Mouse (Mus musculus) WW6 (cell line): Measurements from ENCODE around the gene Fcmr.

Experiments
- DNase-seq: peaks from one replicate; pipeline ENCODE4 v3.0.0-alpha.2; 2013; ENCODE audit warnings: low read depth, low spot score

Gene Fcmr

DNA sequence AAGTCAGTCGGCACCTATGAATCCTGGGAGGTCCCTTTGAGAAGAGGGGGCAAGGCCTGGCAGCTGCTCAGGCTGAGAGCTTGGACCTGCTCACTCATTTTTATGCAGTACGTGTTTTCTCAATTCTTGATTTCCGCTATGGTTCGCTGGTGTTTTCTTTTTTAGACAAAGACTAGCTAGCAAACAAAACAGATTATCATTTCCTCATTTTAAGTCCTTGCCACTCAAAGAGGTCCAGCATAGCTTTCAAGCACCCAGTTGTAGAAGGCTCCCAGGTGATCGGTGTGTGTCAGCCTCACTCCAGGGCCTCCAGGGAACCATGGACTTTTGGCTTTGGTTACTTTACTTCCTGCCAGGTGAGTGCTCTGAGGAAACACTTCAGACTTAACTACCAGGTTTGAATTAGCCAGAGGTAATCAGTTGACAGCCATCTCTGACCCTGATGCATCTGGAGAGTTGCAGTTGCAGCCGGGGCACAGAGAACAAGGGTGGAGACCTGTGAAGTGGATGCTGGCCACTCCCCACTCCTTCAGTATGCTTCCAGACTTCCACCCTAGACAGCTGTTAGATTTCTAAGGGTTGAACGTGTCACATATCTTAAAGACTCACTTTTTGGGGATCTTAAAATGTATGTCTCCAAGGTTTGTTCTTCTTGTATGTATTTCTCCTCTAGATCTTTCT lies at the start of gene Fcmr:
Gene Fcmr (plus strand): TSS at position 129 of the 681 bp plus-strand sequence.
- no peak for DNase-seq

DNA sequence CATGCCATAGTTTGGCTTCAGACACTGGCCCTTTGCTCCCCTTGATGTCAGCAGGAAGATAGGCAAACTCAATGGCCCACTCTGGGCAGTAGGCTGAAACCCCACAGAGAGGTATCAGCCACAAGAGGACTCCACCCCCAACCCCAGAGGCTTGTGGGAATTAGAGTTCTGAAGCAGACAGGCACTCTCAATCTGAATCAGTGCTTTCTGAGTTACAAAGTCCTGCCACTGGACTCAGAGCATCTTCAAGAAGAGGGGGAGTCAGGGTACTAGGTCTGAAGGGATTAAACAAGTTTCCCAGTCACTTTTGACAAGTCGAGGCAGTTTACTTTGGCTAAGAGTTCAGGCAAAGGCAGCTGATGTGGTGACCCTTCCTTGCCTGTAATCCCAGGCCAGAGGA lies 45.7 kb upstream of the Fcmr start:
- no peak for DNase-seq

DNA sequence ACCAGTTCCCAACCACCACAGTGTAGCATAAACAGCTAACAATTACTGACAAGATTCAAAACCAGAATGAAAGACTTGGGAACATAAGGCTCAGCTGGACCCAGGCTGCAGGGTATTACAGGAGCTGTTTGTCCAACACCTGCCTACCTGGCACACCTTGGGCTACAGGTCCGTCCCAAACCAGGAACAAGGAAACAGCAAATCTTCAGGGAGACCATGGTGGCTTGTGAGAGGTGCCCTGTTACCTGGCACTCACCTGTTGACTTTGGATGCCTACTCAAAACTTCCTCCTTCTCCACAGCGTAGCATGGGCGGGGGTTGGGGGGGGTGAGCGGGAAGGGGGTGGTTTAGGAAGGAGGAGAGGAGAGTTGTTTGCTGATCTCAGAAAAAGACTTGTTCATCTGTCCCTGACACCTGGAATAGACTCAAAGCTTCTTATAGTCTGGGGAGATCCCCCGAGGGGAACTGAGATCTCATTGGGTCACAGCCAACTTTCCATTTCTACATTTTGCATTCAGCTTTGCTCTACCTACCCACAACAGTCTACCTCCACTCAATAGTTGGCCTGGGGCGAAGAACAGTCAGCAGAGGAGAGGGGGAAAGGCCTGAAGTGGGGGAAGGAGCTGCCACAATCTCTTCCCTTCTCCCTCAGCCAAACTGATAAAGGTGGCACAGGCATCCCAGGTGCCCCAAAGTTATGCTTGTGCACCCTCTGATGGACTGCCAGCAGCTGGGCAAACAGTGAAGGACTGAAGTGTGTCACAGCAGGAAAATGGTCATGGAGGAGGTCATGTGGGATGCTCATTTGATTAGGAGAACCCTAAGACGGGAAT lies 44.9 kb upstream of the Fcmr start:
- no peak for DNase-seq

DNA sequence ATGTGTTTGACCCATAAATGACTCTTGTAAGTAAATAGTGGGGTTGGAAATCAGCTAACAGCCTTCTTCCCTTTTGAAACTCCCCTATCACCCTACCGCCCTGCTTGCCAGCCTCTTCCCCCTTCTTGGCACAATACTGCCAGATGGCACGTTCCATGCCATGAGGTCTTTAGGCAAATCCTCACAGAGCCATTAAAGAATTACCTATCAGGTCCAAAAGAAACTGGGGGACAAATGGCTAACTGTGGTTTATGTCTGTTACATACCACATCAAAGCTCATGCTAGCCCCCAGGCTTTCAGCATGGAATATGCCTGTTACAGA lies 44.4 kb upstream of the Fcmr start:
- no peak for DNase-seq

DNA sequence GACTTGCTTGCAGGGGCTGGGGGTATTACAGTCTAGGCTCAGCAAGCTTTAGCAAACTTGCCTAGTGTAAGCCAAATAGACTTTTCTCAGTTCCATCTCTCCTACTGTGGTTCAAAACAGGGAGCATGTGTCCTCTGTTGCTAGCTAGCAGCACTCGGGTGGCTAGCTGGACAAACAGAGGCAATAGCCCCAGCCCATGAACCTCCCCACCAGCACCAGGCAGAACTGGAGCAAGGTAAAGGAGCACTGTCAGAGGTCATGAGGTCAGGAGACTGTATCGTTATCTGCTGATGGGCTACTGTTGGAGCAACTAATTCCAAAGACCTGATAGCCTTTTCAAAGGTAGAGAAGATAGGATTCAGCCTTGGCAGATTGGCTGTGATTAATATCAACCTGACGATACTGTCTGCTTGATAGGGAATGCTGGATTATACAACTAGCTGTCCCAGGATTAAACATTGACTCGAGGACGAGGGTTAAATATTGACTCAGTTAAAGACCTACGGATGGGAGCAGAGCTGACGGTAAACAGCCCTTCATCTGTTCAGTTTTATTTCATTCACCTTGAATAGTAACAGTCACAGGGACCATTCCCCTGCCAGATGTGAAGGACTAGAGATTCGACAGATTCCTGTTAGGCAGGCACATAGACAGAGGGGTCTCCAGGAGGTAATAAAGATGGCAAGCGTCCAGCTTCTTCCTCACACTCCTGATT lies 43.4 kb upstream of the Fcmr start:
- DNase-seq = no peak

DNA sequence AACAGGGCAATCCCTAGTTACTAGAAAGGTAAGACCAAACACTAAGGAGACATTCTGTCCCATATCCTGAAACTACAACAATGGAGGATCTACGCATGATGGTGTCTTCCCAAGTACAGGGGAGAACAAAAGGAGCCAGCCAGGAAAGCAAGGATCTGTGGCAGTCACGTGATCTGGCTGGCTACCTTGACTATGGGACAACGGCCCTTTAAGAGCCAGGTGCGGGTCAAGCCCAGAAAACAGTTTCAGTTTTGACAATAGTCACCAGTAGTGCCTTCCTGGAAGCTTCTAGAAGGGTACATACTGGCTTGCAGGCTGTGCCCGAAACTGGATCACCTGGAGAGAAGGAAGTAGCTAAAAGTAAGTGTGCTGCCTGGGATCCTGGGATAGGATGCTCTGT lies 39.0 kb upstream of the Fcmr start, which contains the start of gene Pigr:
Gene Pigr (plus strand): TSS at position 237 of the 400 bp plus-strand sequence.
- DNase-seq = no peak

DNA sequence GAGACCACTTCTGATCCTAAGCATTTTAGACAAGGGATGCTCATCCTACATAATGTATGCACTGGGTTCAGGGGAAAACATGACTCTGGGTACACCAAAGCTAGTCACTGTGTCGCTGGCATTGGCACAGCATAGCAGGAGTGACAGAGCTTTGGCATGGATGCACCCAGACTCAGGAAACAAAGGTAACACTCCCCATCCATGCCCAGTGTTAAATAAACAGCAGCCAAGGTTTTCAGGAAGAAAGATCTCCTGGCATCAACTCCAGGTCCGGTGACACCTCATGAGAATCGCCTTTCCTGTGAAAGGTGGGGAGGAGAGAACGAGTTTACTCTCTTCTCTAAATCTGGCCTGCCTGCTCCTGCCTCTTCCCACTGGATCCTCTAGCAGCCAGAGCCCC lies 36.8 kb upstream of the Fcmr start:
- no peak for DNase-seq

DNA sequence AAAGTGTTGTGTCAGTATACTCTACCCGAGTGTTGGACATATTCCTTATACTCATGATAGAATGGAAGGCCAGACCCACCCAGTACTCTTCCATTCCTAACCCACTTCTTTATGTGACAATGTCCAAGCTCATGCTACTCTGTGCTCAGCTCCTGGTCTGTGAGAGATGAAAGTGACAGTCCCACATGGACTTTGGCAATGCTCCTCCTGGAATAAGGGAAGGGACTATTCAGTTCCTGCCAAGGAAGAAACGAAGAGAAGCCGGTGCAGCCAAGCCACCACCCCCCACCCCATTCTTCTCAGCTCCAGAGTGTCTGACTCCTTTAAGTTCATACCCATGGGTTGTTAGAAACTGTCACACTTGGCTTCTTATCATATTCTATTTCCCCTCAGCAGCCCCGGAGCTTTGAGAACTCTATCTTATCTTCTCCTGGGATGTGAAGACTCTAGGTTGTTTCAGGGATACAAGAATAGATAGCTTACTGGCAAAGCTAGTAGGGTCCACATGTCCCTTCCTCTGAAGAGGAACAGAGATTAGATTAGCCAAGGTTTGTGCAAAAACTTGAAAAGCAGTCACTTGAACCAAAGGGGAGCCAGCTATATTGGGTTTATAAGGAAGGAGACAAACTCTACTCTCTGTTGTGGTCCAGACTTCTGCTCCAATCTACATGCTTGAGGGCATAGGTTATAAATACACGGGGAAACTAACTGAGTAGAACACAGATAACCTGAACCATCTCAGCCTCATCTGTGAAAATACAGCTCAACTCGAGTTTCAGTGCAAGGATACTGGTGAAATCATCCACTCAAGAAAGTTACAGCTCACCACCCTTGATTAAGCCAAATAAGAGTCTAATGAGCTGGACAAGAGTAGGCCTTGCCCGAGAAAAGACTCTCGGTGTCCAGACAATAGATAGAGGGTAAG lies 35.3 kb upstream of the Fcmr start:
- DNase-seq = no peak

DNA sequence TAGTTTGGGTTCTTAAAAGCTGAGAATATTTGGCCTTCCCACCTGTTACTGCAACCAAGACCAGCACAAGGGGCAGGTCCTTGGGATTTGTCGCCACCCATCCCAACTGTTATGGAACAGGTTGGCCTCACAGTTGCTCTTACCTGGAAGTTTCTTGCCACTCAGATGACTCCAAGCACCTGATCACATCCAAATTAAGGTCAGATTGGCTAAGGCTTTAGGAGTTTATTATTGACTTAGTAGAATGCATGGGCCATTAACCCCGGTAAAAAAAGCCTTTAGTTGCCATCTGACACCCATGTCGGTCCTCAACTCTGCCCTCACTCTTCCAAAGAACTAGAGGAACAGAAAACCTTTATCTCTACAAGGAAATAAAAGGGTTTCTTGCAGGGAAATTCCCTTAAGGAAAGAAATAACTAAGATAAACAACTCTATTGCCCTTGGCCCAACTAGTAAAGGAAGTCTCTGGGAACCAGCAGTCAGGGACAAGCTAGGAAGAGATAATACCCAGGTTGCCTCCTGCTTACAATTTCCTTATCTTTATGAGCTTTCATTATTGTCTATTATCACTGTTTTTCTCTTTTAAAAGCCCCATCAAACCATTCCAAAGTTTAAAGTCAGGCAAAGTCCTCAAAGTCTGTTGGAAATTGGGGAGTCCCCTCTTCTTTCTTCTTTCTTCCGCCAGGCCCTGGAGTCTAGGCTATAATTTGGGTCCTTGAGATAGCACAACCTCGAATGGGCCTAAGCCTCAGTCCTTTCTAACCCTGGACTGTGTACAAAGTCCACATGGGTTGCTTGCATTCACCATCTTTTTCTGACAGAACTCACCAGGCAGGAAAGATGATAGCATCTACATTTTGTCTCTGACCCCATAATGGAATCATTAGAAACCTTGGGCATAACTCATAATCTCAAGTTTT lies 33.0 kb upstream of the Fcmr start:
- no peak for DNase-seq

DNA sequence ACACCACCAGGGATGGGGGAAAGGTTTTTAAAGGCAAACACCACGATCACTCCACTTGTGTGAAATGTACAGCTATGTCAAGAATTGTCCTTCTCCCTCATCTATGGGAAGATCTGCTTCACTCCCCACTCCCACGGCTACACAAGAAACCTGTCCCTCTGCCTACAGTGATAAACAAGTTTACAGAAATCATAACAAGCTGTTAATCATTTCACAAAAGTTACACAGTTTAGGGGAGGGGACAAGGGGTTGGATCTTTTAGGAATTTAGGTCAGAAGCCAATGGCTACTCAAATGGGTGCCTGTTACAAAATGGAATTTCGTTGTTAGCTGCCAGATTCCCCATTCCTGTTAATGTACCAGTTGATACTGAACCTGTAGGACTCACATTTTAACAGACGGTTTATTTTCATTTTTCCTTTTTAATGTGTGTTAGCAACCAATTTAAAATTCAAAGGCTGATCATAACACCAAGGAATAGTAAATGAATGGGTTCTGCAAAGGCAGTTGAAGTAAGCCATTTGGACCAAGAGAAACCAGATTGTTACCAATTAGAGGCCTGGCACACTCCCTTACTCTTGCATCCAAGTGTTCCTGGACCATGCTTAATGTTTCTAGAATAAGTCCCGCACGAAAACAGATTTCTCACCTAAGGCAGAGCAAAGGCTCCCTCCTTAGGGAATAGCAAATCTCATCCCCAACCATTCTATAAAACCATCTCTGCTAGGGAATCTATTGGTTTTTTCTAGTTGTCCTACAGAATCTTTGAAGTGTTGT lies 30.1 kb upstream of the Fcmr start:
- no peak for DNase-seq

DNA sequence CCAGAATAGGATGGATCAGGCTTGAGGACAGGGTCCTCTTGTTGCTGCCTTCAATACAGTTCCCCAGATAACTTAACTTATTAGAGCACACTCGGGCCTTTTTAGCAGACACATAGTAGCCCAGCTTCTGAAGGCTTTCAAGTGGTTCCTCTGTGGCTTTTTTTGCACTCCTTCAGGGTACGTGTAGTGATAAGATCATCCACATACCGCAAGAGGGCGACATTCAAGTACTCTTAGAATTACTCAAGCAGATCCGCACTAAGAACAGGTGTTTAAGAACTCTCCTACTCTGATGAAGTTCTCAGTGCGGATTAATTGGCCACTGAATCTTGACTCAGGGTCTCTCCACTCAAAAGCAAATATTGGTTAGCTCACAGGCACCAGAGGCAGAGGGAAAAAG lies 27.2 kb upstream of the Fcmr start:
- no peak for DNase-seq

DNA sequence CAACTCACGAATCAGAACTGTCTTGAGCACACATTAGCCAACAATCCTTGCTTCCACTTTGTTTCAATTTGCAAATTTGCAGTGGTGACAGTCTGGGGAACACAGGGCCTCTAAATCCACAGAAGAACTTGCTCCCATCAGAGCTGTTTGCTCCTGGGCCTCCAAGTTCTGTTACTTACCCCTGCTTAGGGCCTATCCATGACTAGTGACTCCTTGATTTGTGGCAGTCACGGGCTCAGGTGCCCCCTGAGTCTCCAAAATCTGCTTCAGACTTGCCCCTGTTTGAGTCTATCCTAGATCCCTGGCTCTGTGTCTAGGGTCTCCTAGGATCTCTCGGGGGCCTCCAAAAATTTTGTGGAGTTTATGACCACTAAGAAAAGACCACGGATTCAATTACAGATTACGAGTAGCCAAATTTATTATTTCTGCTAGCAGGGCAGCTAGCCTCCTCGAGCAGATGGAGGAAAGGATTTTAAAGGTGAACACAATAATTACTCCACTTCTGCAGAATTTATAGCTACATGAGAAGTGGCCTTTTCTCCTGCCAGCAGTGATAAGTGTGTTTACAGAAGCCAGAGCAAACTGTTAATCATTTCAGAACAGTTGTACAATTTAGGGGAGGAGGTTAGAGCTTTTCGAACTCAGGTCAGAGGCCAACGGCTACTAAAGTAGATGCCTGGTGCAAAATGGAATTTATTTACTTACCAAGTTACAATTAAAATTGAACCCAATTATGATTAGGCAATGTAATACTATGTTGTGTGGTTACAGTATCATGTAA lies 24.7 kb upstream of the Fcmr start:
- no peak for DNase-seq

DNA sequence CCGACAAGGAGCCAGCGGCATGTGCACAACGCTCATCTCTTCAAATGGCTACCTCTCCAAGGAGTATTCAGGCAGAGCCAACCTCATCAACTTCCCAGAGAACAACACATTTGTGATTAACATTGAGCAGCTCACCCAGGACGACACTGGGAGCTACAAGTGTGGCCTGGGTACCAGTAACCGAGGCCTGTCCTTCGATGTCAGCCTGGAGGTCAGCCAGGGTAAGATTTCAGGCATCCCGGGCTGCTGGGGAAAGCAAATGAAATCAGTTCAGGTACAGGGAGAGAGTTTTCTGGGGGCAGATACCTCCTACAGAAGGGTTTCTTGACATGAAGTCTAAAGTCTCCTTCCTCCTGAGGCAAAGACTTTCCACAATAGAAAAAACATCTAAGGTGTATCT lies 23.8 kb upstream of the Fcmr start:
- DNase-seq = no peak

DNA sequence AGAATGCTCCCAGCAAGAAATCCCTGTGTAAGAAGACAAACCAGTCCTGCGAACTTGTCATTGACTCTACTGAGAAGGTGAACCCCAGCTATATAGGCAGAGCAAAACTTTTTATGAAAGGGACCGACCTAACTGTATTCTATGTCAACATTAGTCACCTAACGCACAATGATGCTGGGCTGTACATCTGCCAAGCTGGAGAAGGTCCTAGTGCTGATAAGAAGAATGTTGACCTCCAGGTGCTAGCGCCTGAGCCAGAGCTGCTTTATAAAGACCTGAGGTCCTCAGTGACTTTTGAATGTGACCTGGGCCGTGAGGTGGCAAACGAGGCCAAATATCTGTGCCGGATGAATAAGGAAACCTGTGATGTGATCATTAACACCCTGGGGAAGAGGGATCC lies 21.0 kb upstream of the Fcmr start:
- no peak for DNase-seq

DNA sequence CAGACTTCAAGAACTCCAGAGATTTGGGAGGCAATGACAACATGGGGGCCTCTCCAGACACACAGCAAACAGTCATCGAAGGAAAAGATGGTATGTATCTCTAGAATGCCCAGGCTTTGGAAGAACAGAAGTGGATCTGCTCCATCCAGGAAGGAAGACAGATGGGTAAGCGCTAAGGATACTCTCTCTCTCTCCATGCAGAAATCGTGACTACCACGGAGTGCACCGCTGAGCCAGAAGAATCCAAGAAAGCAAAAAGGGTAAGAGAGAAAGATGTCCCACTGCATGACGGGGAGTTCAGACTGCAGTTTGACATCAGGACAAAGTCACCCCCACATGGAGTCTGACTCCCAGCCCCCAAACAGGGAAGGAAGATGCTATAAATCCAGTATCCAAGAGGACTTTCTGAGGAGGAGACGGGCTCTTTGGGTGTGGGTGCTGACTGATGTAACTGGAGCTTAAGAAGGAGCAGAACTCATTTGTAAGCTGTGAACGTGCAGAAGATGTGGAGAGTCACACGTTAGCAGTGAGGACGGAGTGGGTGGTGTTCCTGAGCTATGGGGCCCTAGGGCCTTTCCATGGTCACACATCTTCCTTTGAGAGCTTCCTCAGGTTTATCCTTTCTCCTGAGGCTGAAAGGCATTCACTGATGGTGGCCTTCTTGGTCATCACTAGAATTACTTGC lies 15.8 kb upstream of the Fcmr start:
- no peak for DNase-seq

DNA sequence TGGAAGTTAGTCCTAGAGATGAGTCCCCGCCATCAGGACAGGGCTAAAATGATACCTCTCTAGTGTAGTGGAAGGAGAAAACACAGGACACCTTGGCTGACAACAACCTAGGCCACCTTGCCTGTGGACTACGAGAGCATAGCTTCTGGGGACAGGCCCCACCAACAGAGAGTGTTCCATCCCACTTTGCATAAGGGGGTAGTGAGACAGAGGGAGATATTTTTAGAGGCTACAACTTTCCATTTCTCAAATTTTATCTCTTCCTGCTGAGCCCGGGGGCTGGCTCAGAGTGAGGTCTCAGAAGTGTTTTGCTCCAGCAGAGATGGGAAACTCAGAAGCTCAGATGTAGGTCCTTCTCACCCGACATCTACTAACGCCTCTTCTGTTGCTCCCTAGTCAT lies 15.1 kb upstream of the Fcmr start:
- DNase-seq = no peak

DNA sequence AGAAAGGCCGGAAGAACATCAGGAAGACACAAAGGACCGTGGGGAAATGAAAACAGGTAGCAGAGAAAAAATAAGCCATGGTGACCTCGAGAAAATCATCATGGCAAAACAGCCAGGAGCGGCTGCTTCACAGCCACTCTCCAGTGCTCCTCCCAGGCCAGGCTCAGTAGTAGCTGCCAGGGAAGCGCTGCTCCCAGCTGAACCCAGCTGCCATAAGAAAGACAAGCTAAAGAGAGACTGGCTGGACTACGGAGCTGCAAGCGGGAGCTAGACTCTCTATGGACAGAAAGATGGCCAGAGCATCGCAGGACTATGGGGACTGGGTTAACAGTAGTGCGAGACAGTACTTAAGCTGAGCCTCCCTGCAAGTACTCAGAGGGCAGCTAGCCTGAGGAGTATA lies 10.7 kb upstream of the Fcmr start:
- DNase-seq = no peak

DNA sequence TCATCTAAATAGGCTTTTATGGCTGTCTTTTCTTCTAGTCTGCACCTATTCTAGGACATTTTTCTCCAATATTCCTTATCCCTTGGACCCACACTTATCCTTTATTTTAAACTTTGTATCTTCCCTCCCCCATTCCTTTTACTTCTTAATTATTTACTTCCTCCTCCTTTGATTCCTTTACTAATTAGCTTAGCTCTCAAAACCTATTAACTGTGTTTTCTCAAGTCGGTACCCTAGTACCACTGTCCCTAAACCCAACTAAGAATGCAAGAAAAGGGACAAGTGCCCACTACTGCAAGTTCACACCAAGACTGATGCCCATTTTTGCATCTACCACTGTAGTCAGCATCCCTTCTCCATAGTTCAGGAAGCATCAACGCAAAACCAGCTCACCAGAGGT lies 9.7 kb upstream of the Fcmr start:
- DNase-seq = no peak
